Mouse (Mus musculus): Measurements from ENCODE around the gene Gdf11.

Gene Gdf11

DNA sequence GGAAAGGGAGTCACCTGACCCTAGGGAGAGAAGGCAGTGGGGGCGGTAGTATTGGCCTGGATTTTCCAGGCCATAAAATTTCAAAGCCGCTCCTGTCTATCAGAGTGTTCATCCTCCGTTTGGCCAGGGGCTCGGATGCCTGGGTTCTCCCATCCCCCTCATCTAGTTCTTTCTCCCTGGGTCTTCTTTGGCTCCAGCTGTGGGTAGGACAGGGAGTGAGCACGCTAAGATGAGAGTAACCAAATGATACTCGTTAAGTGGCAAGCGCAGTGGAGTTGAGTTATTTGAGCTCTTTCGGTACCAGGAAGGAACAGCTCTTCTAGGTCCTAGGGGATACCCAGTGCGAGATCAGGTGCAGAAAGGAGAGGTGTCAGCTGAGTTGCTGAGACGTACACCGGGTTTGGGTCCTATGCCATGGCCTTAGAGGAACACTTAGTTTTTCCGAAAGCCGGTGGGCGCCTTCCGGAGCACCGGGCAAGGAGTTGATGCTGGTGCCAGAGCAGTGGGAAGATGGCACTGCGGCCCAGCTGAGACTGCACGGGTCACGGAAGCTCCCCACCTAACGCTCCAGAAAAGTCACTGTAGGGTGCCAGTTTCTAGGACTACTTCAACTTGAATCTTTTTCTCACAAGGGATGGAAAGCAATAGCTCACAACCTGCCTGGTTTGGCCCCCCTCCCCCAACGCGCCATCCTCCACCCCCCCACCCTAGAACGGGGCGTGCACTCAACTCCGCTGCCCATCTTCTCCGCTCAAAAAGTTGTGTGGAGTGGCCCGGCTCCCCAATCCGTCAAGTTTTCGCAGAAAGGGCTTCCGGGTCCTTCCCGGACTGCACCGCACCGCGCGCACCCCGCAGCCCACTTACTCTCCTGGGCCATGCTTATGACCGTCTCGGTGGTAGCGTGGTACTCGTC, 879 bp downstream of the Gdf11 start:
- ChIA-PET POLR2A (interaction anchor here in 2 of 4 experiments (0.6 to 4.6 kb wide), 36 partner anchors 8 to 365 kb away, joined by 3 to 16 read pairs (median 5); partner anchors contain the start of genes Bloc1s1 (in 2 of the 2), Cd63 (in 2 of the 2), Rdh5 (in 2 of the 2) and Dgka (in 1 of the 2)), CTCF (interaction anchor here in 1 of 4 experiments (0.6 to 1.8 kb wide), 6 partner anchors 11 to 558 kb away, joined by 3 to 8 read pairs (median 3); no protein-coding TSS in a partner anchor)

- ChIA-PET POLR2A (interaction anchor here in 2 of 4 experiments (0.6 to 4.6 kb wide), 16 partner anchors 10 to 178 kb away, joined by 3 to 16 read pairs (median 8); partner anchors contain the start of genes Bloc1s1 (in 1 of the 2), Rdh5 (in 1 of the 2) and Tmem198b (in 1 of the 2)), CTCF (interaction anchor here in 1 of 4 experiments (1.6 to 1.8 kb wide), 2 partner anchors 12 to 23 kb away, joined by 3 to 8 read pairs; no protein-coding TSS in a partner anchor)
Observed at GRCm38 (mm10) chr10:128889846-128890245, 1.7 kb downstream of the Gdf11 start.

DNA sequence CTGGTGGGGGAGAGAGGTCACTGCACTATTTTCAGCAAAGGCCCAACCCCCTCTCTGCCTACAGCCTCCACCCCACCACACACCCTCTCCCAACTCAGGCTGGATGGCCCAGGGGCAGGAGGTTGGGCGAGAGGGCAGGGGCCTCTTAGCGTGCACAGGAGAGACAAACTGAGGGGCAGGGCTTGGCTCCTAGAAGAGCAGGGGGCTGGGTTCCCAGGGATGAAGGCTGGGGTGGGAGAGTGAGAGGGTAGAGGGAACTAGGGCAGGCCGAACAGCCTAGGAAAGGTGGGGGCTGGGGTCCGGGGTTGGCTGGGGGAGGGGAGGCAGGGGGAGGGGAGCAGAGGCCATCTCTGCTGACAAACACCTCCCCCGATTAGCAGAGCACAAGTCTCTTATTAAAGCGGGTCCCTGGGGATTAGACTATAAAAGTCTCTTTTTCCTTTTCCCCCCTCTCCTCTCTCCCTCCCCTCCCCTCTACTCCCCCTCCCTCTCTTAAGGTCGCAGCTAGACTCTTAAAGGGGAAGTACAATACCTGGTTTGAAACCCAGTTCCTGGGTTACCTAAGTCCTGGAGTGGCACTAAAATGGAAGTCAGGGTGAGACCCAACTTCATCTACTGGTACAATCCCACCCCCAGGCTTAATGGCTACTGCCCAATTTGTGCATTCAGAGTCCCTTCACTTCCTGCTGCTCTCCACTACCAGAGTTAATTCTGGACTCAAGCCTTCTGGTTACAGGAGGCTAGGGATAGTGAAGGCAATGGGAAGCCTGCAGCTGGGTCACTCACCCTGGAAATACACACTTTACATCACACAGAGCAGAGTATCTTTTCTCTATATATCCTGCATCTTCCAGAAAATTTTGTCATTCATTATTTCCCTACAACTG, 2.3 kb downstream of the Gdf11 start:
- CTCF ChIA-PET: no interaction called here
- POLR2A ChIA-PET: interaction anchor here in 1 of 4 experiments (0.6 to 4.6 kb wide), 4 partner anchors 11 to 177 kb away, joined by 3 to 14 read pairs (median 9); no protein-coding TSS in a partner anchor

DNA sequence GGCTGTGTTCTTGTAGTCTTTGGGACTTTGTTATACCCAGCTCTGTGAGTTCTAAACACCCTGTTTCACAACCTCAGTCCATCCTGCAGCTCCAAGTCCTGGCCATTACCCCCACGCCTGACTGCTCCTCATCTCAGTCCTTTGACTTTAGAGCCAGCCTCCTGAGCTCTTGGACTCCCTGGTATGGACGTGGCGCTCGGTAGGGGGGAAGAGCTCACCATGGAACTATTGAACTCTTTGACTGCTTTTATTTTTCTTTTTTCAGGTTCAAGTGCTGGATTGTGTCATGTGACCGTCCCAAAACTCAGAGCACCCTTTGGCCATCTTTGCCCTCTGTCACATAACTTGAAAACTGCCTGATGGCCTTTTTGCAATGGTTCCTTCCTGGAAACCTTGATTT, 9.5 kb downstream of the Gdf11 start:
- POLR2A ChIA-PET: interaction anchor here in 3 of 4 experiments (0.6 to 3.4 kb wide), 17 partner anchors 8 to 259 kb away, joined by 3 to 12 read pairs (median 4); partner anchors contain the start of genes Gdf11 (in 1 of the 3) and Pym1 (in 1 of the 3)
- CTCF ChIA-PET: interaction anchor here in 1 of 4 experiments (1.0 kb wide), 1 partner anchor 31 kb away, joined by 3 read pairs; no protein-coding TSS in a partner anchor

GRCm38 (mm10) chr10:128878811-128879210, 12.7 kb downstream of the Gdf11 start:
- POLR2A ChIA-PET: interaction anchor here in 2 of 4 experiments (1.2 to 3.4 kb wide), 7 partner anchors 8 to 29 kb away, joined by 3 to 11 read pairs (median 8); partner anchors contain the start of gene Gdf11 (in 2 of the 2)
- CTCF ChIA-PET: interaction anchor here in 2 of 4 experiments (0.9 kb wide), 2 partner anchors 13 to 35 kb away, joined by 3 to 4 read pairs; no protein-coding TSS in a partner anchor

GRCm38 (mm10) chr10:128878291-128878690, 13.2 kb downstream of the Gdf11 start:
- CTCF ChIA-PET: interaction anchor here in 1 of 4 experiments (0.9 kb wide), 1 partner anchor 12 kb away, joined by 4 read pairs; no protein-coding TSS in a partner anchor

DNA sequence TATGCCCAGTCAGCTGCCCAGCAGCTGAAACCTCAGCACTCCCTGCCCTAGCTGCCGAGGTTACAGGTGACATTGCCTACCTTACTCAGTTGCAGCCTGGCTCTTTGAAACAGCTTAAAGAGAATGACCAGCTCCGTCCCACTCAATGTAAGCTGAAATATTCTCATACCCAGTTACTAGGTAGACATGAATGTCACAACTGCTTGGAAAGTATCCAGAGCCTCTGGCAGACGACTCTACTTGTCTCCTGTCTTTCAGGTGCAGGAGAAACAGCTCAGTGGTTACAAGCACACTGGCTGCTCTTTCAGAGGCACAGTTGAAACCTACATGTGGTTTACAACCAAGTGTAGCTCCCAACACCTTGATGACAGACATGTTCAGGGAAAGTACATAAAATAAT, 21.2 kb downstream of the Gdf11 start:
- ChIA-PET POLR2A (interaction anchor here in 3 of 4 experiments (0.8 to 2.9 kb wide), 7 partner anchors 8 to 49 kb away, joined by 3 to 12 read pairs (median 6); partner anchors contain the start of gene Ormdl2 (in 1 of the 3)), CTCF (interaction anchor here in 1 of 4 experiments (0.9 kb wide), 1 partner anchor 43 kb away, joined by 3 read pairs; no protein-coding TSS in a partner anchor)

More at GRCm38 (mm10) chr10:128878291-128878690, 13.2 kb downstream of the Gdf11 start:
- POLR2A ChIA-PET: interaction anchor here in 2 of 4 experiments (0.9 to 2.0 kb wide), 5 partner anchors 12 to 204 kb away, joined by 3 to 8 read pairs (median 6); partner anchors contain the start of genes Gdf11 (in 1 of the 2) and Suox (in 1 of the 2)

GRCm38 (mm10) chr10:128866518-128866917, 25.0 kb downstream of the Gdf11 start:
- CTCF ChIA-PET: interaction anchor here in 1 of 4 experiments (0.9 kb wide), 1 partner anchor 12 kb away, joined by 4 read pairs; no protein-coding TSS in a partner anchor
- POLR2A ChIA-PET: interaction anchor here (0.6 to 5.4 kb wide), 9 partner anchors 7 to 655 kb away, joined by 3 to 30 read pairs (median 4); partner anchors contain the start of genes Pan2 (in 1 of the 4) and Pym1 (in 1 of the 4)

GRCm38 (mm10) chr10:128866042-128866441, 25.5 kb downstream of the Gdf11 start:
- ChIA-PET CTCF (interaction anchor here (0.6 to 0.9 kb wide), 4 partner anchors 8 to 61 kb away, joined by 3 to 7 read pairs (median 4); partner anchors contain the start of genes Cd63 (in 1 of the 4) and Tmem198b (in 1 of the 4)), POLR2A (interaction anchor here (0.6 to 5.4 kb wide), 11 partner anchors 8 to 654 kb away, joined by 3 to 30 read pairs (median 4); partner anchors contain the start of genes Gdf11 (in 1 of the 4), Pan2 (in 1 of the 4) and Pym1 (in 1 of the 4))

DNA sequence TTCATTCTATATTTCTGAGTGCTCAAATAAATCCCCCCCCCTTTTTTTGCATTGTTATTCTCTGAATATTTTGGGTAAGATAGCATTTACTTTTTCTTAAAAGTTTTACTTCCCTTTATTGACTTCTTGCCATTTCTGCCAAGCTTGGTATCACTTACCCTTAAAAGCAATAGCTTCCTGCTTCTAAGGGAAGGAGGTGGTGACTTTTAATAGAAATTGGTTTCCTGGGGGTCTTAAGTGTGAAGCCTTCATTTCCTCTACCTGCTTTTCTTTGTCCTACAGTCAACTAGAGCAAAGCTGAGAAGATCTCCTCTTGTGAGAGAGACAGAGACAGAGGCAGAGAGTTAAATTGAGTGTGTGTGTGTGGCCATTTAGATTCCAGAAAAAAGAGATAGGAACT, 30.3 kb downstream of the Gdf11 start:
- CTCF ChIA-PET: no interaction called here
- POLR2A ChIA-PET: interaction anchor here in 2 of 4 experiments (0.7 to 5.4 kb wide), 9 partner anchors 10 to 124 kb away, joined by 4 to 30 read pairs (median 6); partner anchors contain the start of gene Ormdl2 (in 1 of the 2)

- ChIA-PET CTCF (interaction anchor here in 1 of 4 experiments (0.9 kb wide), 1 partner anchor 42 kb away, joined by 3 read pairs; no protein-coding TSS in a partner anchor), POLR2A (interaction anchor here in 2 of 4 experiments (0.5 to 2.4 kb wide), 9 partner anchors 8 to 138 kb away, joined by 3 to 8 read pairs (median 3); partner anchors contain the start of gene Cd63 (in 1 of the 2))
Observed at GRCm38 (mm10) chr10:128850339-128850738, 41.2 kb downstream of the Gdf11 start.

GRCm38 (mm10) chr10:128848426-128848825, 43.1 kb downstream of the Gdf11 start:
- ChIA-PET CTCF (interaction anchor here in 2 of 4 experiments (1.3 to 1.8 kb wide), 2 partner anchors 65 to 75 kb away, joined by 4 read pairs; no protein-coding TSS in a partner anchor), POLR2A (interaction anchor here in 3 of 4 experiments (0.7 to 1.9 kb wide), 11 partner anchors 9 to 43 kb away, joined by 3 to 6 read pairs (median 4); partner anchors contain the start of gene Ormdl2 (in 1 of the 3))

DNA sequence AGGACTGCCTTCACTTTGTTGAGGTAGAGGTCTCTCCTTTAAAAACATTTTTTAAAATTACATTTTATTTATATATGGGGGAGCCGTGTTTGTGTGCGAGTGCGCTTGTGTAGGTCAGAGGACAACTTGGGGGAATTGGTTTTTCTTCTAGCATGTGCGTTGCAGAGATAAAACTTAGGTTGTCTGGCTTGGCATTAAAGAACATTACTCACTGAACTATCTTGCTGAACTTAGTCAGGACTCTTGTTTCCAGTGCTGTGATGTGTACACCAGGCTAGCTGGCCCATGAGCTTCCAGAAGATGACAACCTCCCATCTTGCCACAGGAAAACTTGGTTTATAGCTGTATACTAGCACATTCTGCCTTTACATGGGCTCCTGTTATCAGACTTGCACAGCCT, 44.9 kb downstream of the Gdf11 start:
- ChIA-PET POLR2A (interaction anchor here in 3 of 4 experiments (0.5 to 1.6 kb wide), 5 partner anchors 10 to 281 kb away, joined by 3 to 5 read pairs (median 3); partner anchors contain the start of gene Pa2g4 (in 1 of the 3)), CTCF (no interaction called here)

DNA sequence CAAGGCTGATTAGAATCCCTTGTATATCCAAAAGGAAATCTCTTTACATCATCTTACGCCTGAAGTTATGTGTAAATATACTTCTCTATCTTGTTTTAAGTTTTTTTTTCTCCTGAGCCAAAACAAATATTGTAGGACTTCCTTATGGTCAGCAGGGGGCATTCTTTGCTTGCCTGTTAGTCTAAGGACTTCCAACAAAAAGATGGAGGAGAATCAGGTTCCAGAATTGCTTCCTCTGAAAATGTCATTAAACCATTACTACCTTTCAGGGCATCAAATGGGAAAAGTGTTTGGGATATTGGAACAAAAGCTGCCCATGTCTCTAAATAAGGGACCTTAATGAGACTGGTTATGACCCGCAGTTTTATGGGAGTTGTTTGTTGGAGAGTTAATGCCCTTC, 46.0 kb downstream of the Gdf11 start:
- ChIA-PET CTCF (interaction anchor here (0.6 to 1.7 kb wide), 10 partner anchors 9 to 252 kb away, joined by 3 to 7 read pairs (median 4); partner anchors contain the start of gene Cd63 (in 1 of the 4)), POLR2A (interaction anchor here in 2 of 4 experiments (0.6 to 1.5 kb wide), 3 partner anchors 10 to 200 kb away, joined by 3 to 4 read pairs (median 4); no protein-coding TSS in a partner anchor)

DNA sequence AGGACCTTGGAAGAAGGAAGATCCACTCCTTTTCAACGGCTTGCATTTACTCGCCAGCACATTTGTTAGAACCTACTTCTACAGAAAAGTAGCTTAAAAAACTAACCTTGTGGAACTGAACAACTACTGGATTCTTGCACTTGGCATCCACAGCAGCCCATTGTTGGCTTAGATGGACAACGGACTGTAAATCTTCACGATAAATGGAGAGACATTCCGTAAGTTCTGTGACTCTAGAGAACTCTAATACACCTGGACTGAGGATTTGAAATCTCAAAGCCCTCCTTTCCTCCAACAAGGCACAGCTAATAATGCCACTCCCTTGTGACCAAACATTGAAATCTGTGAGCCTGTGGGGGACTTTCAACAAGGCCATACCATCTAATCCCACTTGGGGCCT, 48.3 kb downstream of the Gdf11 start:
- ChIA-PET POLR2A (interaction anchor here in 2 of 4 experiments (0.9 to 2.0 kb wide), 9 partner anchors 10 to 131 kb away, joined by 3 to 10 read pairs (median 3); partner anchors contain the start of genes Cd63 (in 1 of the 2), Dgka (in 1 of the 2) and Rdh5 (in 1 of the 2)), CTCF (interaction anchor here in 1 of 4 experiments (0.7 to 1.4 kb wide), 2 partner anchors 15 to 884 kb away, joined by 3 to 5 read pairs; no protein-coding TSS in a partner anchor)

- ChIA-PET POLR2A (interaction anchor here in 1 of 4 experiments (0.5 kb wide), 1 partner anchor 25 kb away, joined by 3 read pairs; no protein-coding TSS in a partner anchor), CTCF (interaction anchor here in 1 of 4 experiments (0.7 kb wide), 1 partner anchor 41 kb away, joined by 5 read pairs; no protein-coding TSS in a partner anchor)
Observed at GRCm38 (mm10) chr10:128840612-128841011, 50.9 kb downstream of the Gdf11 start.
